Comparison of ENCODE assay signal across 25 mouse cellular contexts in genomic region chr5:120428990-120429389, GRCm38 (mm10). TPM values are rescaled to one million over a fixed set of nuclear protein-coding genes. Genes with fewer than 3 reads are reported as not detected.
DNase-seq lines count a peak whose midpoint lies in the region; ATAC-seq and TF ChIP-seq lines count a peak whose summit lies in the region.
"Had no signal": no experiment of that assay in that cellular context is flagged by ENCODE, and none has a peak within 500 bp of the region (broad histone marks: within the 10 kb centered on the region; RNA-seq: fewer than 3 reads in every experiment).

No protein-coding gene starts in this region.

- 3% methylated on average over 5 of the region's 6 CpGs for WGBS in forebrain, embryonic 10.5 days
- WGBS in forebrain, postnatal 0 days = 4% methylated on average over 5 of the region's 6 CpGs
- WGBS in hindbrain, embryonic 13.5 days = 2% methylated on average over 5 of the region's 6 CpGs
- WGBS in midbrain, embryonic 12.5 days = 6% methylated on average over 5 of the region's 6 CpGs
- WGBS in neural tube, embryonic 13.5 days = 0% methylated on average over 5 of the region's 6 CpGs
- 1% methylated on average over 5 of the region's 6 CpGs for WGBS in heart, embryonic 12.5 days

- no peak for ATAC-seq in forebrain, postnatal 0 days
- no peak for ATAC-seq in hindbrain, embryonic 13.5 days (ENCODE audit: low FRiP score)
- no peak for ATAC-seq in midbrain, embryonic 12.5 days (ENCODE audit: low FRiP score, low read depth)
- no peak for ATAC-seq in neural tube, embryonic 13.5 days (ENCODE audit: low read depth)
- ATAC-seq in heart, embryonic 12.5 days (ENCODE audit: insufficient number of reproducible peaks, low FRiP score) = no peak
- ATAC-seq: intestine, embryonic 15.5 days; Patski had no signal

- peaks cover 100% of the 10 kb centered on the region for H3K27me3 ChIP-seq in forebrain, embryonic 10.5 days (ENCODE audit: poor library complexity, severe bottlenecking)
- H3K27me3 ChIP-seq in forebrain, postnatal 0 days (ENCODE audit: insufficient read depth, low read length) = peaks cover 62% of the 10 kb centered on the region
- H3K27me3 ChIP-seq in hindbrain, embryonic 13.5 days = peaks cover 90% of the 10 kb centered on the region
- peaks cover 98% of the 10 kb centered on the region for H3K27me3 ChIP-seq in midbrain, embryonic 12.5 days
- H3K27me3 ChIP-seq in neural tube, embryonic 13.5 days = peaks cover 92% of the 10 kb centered on the region
- peaks cover 99% of the 10 kb centered on the region for H3K27me3 ChIP-seq in heart, embryonic 12.5 days (replicated peaks)

- H3K4me1 ChIP-seq in forebrain, embryonic 10.5 days = peaks cover 94% of the 10 kb centered on the region
- H3K4me1 ChIP-seq in forebrain, postnatal 0 days (ENCODE audit: insufficient read depth) = no peaks in the 10 kb centered on the region
- H3K4me1 ChIP-seq in hindbrain, embryonic 13.5 days (replicated peaks) = peaks cover 21% of the 10 kb centered on the region
- H3K4me1 ChIP-seq in midbrain, embryonic 12.5 days = peaks cover 32% of the 10 kb centered on the region
- peaks cover 24% of the 10 kb centered on the region for H3K4me1 ChIP-seq in neural tube, embryonic 13.5 days (replicated peaks)
- H3K4me1 ChIP-seq in heart, embryonic 12.5 days (replicated peaks) = no peaks in the 10 kb centered on the region
- H3K4me1 ChIP-seq: intestine, embryonic 15.5 days had no signal

- H3K4me2 ChIP-seq in forebrain, postnatal 0 days (ENCODE audit: low read depth) = no peak overlapping the region
- peak overlapping the region; percentile 74 for H3K4me2 ChIP-seq in hindbrain, embryonic 13.5 days
- H3K4me2 ChIP-seq in midbrain, embryonic 12.5 days (replicated peaks) = peak overlapping the region; percentile 52
- peak overlapping the region; percentile 63 for H3K4me2 ChIP-seq in neural tube, embryonic 13.5 days
- H3K4me2 ChIP-seq in heart, embryonic 12.5 days = no peak overlapping the region
- H3K4me2 ChIP-seq: embryonic facial prominence, embryonic 12.5 days; intestine, embryonic 15.5 days; liver, embryonic 11.5 days had no signal

- H3K36me3 ChIP-seq in forebrain, embryonic 10.5 days (replicated peaks) = no peaks in the 10 kb centered on the region
- no peaks in the 10 kb centered on the region for H3K36me3 ChIP-seq in forebrain, postnatal 0 days (ENCODE audit: insufficient read depth)
- no peaks in the 10 kb centered on the region for H3K36me3 ChIP-seq in hindbrain, embryonic 13.5 days
- no peaks in the 10 kb centered on the region for H3K36me3 ChIP-seq in midbrain, embryonic 12.5 days
- no peaks in the 10 kb centered on the region for H3K36me3 ChIP-seq in neural tube, embryonic 13.5 days
- no peaks in the 10 kb centered on the region for H3K36me3 ChIP-seq in heart, embryonic 12.5 days
- H3K36me3 ChIP-seq: embryonic facial prominence, embryonic 12.5 days; intestine, embryonic 15.5 days had no signal

- H3K9me3 ChIP-seq in forebrain, embryonic 10.5 days = no peaks in the 10 kb centered on the region
- no peaks in the 10 kb centered on the region for H3K9me3 ChIP-seq in forebrain, postnatal 0 days (ENCODE audit: low read length)
- H3K9me3 ChIP-seq in hindbrain, embryonic 13.5 days = no peaks in the 10 kb centered on the region
- H3K9me3 ChIP-seq in midbrain, embryonic 12.5 days = no peaks in the 10 kb centered on the region
- no peaks in the 10 kb centered on the region for H3K9me3 ChIP-seq in neural tube, embryonic 13.5 days
- no peaks in the 10 kb centered on the region for H3K9me3 ChIP-seq in heart, embryonic 12.5 days (replicated peaks)
- H3K9me3 ChIP-seq: embryonic facial prominence, embryonic 12.5 days; intestine, embryonic 15.5 days; megakaryocyte, embryonic 14.5 days had no signal

- peak overlapping the region; percentile 61 for H3K4me3 ChIP-seq in forebrain, embryonic 10.5 days
- H3K4me3 ChIP-seq in forebrain, postnatal 0 days (ENCODE audit: low read depth, low read length) = no peak overlapping the region
- peak overlapping the region; percentile 67 for H3K4me3 ChIP-seq in hindbrain, embryonic 13.5 days
- H3K4me3 ChIP-seq in midbrain, embryonic 12.5 days = peak overlapping the region; percentile 55
- peak overlapping the region; percentile 59 for H3K4me3 ChIP-seq in neural tube, embryonic 13.5 days
- no peak overlapping the region for H3K4me3 ChIP-seq in heart, embryonic 12.5 days
- H3K4me3 ChIP-seq: embryonic facial prominence, embryonic 12.5 days; heart, adult 2 months; intestine, embryonic 15.5 days; layer of hippocampus, adult 2 months; megakaryocyte, embryonic 14.5 days had no signal

- no peak for TF ChIP-seq CTCF in forebrain, postnatal 0 days (IDR thresholded peaks at IDR 0.05; ENCODE audit: low read depth)

- peak; percentile 37 for DNase-seq in forebrain, embryonic 10.5 days (ENCODE audit: extremely low spot score, low spot score)
- DNase-seq in forebrain, postnatal 0 days = no peak
- DNase-seq in ovary, postnatal 36 days (ENCODE audit: low spot score) = no peak
- no peak for DNase-seq in thymus, postnatal 14 days
- DNase-seq: cerebellum, postnatal 25 days; heart, adult 2 months; heart, postnatal 10 days; retina, postnatal 1 day; thymus, postnatal 25 days had no signal

- H3K27ac ChIP-seq in forebrain, embryonic 10.5 days = peak overlapping the region; percentile 69; the same call in 1 of the 2 replicates
- no peak overlapping the region for H3K27ac ChIP-seq in forebrain, postnatal 0 days (ENCODE audit: low read depth, low read length)
- H3K27ac ChIP-seq in hindbrain, embryonic 13.5 days = peak overlapping the region; percentile 98
- peak overlapping the region; percentile 88 for H3K27ac ChIP-seq in midbrain, embryonic 12.5 days (replicated peaks)
- H3K27ac ChIP-seq in neural tube, embryonic 13.5 days (replicated peaks) = peak overlapping the region; percentile 95
- no peak overlapping the region for H3K27ac ChIP-seq in heart, embryonic 12.5 days (ENCODE audit: poor library complexity, severe bottlenecking)
- H3K27ac ChIP-seq: embryonic facial prominence, embryonic 12.5 days; heart, adult 2 months; intestine, embryonic 15.5 days; layer of hippocampus, adult 2 months had no signal

- no peak overlapping the region for H3K9ac ChIP-seq in forebrain, postnatal 0 days
- peak overlapping the region; percentile 96 for H3K9ac ChIP-seq in hindbrain, embryonic 13.5 days
- H3K9ac ChIP-seq in midbrain, embryonic 12.5 days (replicated peaks) = peak overlapping the region; percentile 63
- H3K9ac ChIP-seq in neural tube, embryonic 13.5 days = peak overlapping the region; percentile 92
- no peak overlapping the region for H3K9ac ChIP-seq in heart, embryonic 12.5 days
- H3K9ac ChIP-seq: embryonic facial prominence, embryonic 12.5 days; intestine, embryonic 15.5 days had no signal

RNA-seq across cellular contexts. Expression of gene Lhx5, which starts 2.5 kb away (rescaled TPM):
- 21.3 and 24.8 TPM in 2 replicates for polyA plus RNA-seq in forebrain, embryonic 10.5 days (2016; fragmentation: Nextera tagmentation; extraction: Ambion mirVana)
- 4.6 and 5.4 TPM in 2 replicates for total RNA-seq in forebrain, postnatal 0 days (2014; rRNA removed)
- polyA plus RNA-seq in forebrain, postnatal 0 days (2015; fragmentation: Nextera tagmentation; extraction: Ambion mirVana) = 1.4 and 3.7 TPM in 2 replicates
- polyA plus RNA-seq in hindbrain, embryonic 13.5 days (2015; fragmentation: Nextera tagmentation; extraction: Ambion mirVana) = 48.9 and 50.7 TPM in 2 replicates
- 45.2 and 51.9 TPM in 2 replicates for polyA plus RNA-seq in midbrain, embryonic 12.5 days (2016; fragmentation: Nextera tagmentation; extraction: Ambion mirVana)
- 42.0 and 46.0 TPM in 2 replicates for polyA plus RNA-seq in neural tube, embryonic 13.5 days (2015; fragmentation: Nextera tagmentation; extraction: Ambion mirVana)
- 0.11 TPM in 1 of 2 replicates, not detected in the other for polyA plus RNA-seq in heart, embryonic 12.5 days (2016; fragmentation: Nextera tagmentation; extraction: Ambion mirVana)
- total RNA-seq: CH12.LX; gastrocnemius, adult 8-10 months; heart, adult 2 months; heart, postnatal 10 days had no signal
- polyA plus RNA-seq: heart, adult 2 months; intestine, embryonic 15.5 days; kidney, embryonic 16.5 days; lung, embryonic 16.5 days had no signal

RNA-seq across cellular contexts. Expression of gene Sdsl, which starts 43.6 kb away (rescaled TPM):
- 9.3 and 10.2 TPM in 2 replicates for polyA plus RNA-seq in forebrain, embryonic 10.5 days (2016; fragmentation: Nextera tagmentation; extraction: Ambion mirVana)
- total RNA-seq in forebrain, postnatal 0 days (2014; rRNA removed) = 1.3 and 3.0 TPM in 2 replicates
- 2.3 and 3.1 TPM in 2 replicates for polyA plus RNA-seq in forebrain, postnatal 0 days (2015; fragmentation: Nextera tagmentation; extraction: Ambion mirVana)
- polyA plus RNA-seq in hindbrain, embryonic 13.5 days (2015; fragmentation: Nextera tagmentation; extraction: Ambion mirVana) = 6.4 and 6.7 TPM in 2 replicates
- polyA plus RNA-seq in midbrain, embryonic 12.5 days (2016; fragmentation: Nextera tagmentation; extraction: Ambion mirVana) = 6.4 and 7.5 TPM in 2 replicates
- polyA plus RNA-seq in neural tube, embryonic 13.5 days (2015; fragmentation: Nextera tagmentation; extraction: Ambion mirVana) = 5.2 and 6.9 TPM in 2 replicates
- 9.1 and 10.6 TPM in 2 replicates for polyA plus RNA-seq in heart, embryonic 12.5 days (2016; fragmentation: Nextera tagmentation; extraction: Ambion mirVana)

RNA-seq across cellular contexts. Expression of gene Sds, which starts 47.3 kb away (rescaled TPM):
- polyA plus RNA-seq in forebrain, embryonic 10.5 days (2016; fragmentation: Nextera tagmentation; extraction: Ambion mirVana) = not detected in 2 replicates
- not detected in 2 replicates for total RNA-seq in forebrain, postnatal 0 days (2014; rRNA removed)
- not detected in 2 replicates for polyA plus RNA-seq in forebrain, postnatal 0 days (2015; fragmentation: Nextera tagmentation; extraction: Ambion mirVana)
- polyA plus RNA-seq in hindbrain, embryonic 13.5 days (2015; fragmentation: Nextera tagmentation; extraction: Ambion mirVana) = not detected in 2 replicates
- polyA plus RNA-seq in midbrain, embryonic 12.5 days (2016; fragmentation: Nextera tagmentation; extraction: Ambion mirVana) = not detected in 2 replicates
- not detected in 2 replicates for polyA plus RNA-seq in neural tube, embryonic 13.5 days (2015; fragmentation: Nextera tagmentation; extraction: Ambion mirVana)
- not detected in 2 replicates for polyA plus RNA-seq in heart, embryonic 12.5 days (2016; fragmentation: Nextera tagmentation; extraction: Ambion mirVana)
- total RNA-seq: CH12.LX; heart, postnatal 10 days; left cerebral cortex, postnatal 14 days had no signal
- polyA plus RNA-seq: embryonic facial prominence, embryonic 12.5 days; intestine, embryonic 15.5 days; kidney, embryonic 16.5 days; liver, embryonic 11.5 days; lung, embryonic 16.5 days; stomach, embryonic 14.5 days had no signal

Comparison
In these comparisons a context has a peak if more than half of its experiments do, and no peak if none do; other contexts are left out.
1. H3K27ac ChIP-seq: peak in forebrain, embryonic 10.5 days (single experiment), hindbrain, embryonic 13.5 days (single experiment), midbrain, embryonic 12.5 days (single experiment) and neural tube, embryonic 13.5 days (single experiment); none in forebrain, postnatal 0 days (single experiment) and heart, embryonic 12.5 days (single experiment).
2. H3K4me3 ChIP-seq: peak in forebrain, embryonic 10.5 days (single experiment), hindbrain, embryonic 13.5 days (single experiment), midbrain, embryonic 12.5 days (single experiment) and neural tube, embryonic 13.5 days (single experiment); none in forebrain, postnatal 0 days (single experiment) and heart, embryonic 12.5 days (single experiment).
3. H3K4me2 ChIP-seq: peak in hindbrain, embryonic 13.5 days (single experiment), midbrain, embryonic 12.5 days (single experiment) and neural tube, embryonic 13.5 days (single experiment); none in forebrain, postnatal 0 days (single experiment) and heart, embryonic 12.5 days (single experiment).
4. H3K9ac ChIP-seq: peak in hindbrain, embryonic 13.5 days (single experiment), midbrain, embryonic 12.5 days (single experiment) and neural tube, embryonic 13.5 days (single experiment); none in forebrain, postnatal 0 days (single experiment) and heart, embryonic 12.5 days (single experiment).